Mouse (Mus musculus) thymus, postnatal 36 days (tissue): Measurements from ENCODE around the gene Cyth2.
A peak's percentile ranks its signal among the peaks of the same experiment; 100 is the strongest.

ENCODE experiments used
- DNase-seq, 2 experiments: peaks; one replicate each; pipeline ENCODE4 v3.0.0; 2022; ENCODE audit warnings: mixed read lengths in 2 of 2

Cyth2 gene

GRCm38 (mm10) chr7:45784524-45785372 is 29.6 kb downstream of the Cyth2 start, which contains the start of gene Sult2b1:
Sult2b1 (minus strand) TSS chr7:45784669.
- no peak for DNase-seq

DNA sequence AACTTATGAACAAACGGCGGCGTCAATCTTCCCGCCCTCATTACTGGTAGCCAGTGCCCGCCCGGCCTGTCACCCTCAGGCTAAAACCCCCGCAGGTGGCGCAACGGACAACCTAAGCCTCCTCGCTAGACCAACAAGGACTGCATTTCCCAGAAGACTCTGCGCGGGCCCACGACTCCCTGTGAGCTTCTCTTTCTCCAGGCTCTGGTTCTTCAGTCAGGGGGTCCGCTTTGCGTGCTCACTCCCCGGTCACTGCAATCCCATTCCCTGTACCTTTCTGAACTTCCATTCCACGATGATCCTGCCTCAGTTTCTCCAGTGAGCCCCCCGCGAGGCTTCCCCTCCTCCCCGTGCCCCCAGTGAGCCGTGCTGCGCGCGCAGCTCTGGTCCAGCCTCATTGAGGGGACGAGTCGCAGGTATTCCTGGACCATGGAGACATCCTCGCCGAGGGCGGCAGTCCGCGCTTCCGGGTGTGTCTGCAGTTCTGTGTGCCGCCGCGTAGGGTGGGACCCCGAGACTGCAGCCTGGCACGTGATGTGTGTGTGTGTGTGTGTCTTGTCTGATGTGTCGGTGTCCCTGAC is 30.8 kb downstream of the Cyth2 start, which contains the start of gene Lmtk3:
Gene Lmtk3 (plus strand): TSS at position 228 of the 581 bp plus-strand sequence.
- DNase-seq = peak; percentile 52 to 55

DNA sequence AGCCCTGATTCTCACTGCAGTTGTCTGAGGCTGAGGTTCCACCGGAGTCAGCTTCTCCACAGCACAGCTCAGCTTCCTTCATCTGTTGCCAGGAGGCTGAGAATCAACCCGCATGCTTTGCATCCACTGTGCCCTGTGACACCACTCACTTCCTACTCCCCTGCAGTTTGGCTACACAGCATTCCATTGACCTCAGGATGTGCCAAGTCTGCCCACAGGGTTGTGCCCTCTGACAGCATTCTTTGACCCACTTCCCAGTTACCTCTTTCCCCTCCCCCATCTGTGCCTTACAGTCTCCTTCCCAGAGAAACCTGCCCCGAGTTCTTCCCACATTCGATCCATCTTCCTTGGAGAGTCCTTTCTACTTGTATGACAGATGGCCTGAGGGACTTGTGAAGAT is 32.1 kb downstream of the Cyth2 start:
- DNase-seq = no peak

- peak; percentile 59 to 67 for DNase-seq
Measured at GRCm38 (mm10) chr7:45779081-45779641, 35.2 kb downstream of the Cyth2 start.

GRCm38 (mm10) chr7:45775237-45775636 is 39.1 kb downstream of the Cyth2 start:
- no peak for DNase-seq

GRCm38 (mm10) chr7:45771101-45771500 is 43.3 kb downstream of the Cyth2 start:
- DNase-seq = no peak

DNA sequence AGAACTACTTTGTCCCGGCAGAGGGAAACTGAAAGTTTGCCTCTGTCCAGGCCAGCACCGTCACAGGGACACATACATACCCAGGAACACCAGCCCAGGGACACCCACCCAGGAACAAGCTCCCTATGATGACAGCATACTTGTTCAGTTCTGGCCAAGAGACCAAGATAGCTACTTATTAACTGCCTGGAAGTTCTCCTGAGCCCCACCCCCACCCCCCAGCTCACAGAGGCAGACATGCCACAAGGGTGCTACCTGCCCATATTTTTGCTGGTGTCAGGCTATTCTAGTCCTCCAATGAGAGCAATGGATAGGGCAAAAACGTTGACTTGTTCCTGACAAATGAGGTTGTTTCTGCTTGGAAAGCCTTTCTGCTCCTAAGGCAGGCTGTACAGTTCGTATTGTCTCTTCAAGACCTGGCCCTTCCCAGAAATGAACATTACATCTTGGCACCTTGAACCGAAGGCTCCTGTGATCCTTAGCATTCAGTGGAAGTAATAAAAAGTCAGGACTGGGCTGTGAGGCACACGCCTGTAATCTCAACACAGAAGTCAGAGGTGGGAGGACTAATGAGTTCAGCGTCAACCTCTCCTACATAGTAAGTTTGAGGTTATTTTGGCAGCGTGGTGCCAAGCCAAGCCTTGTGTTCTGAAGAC is 43.8 kb downstream of the Cyth2 start:
- DNase-seq = no peak

DNA sequence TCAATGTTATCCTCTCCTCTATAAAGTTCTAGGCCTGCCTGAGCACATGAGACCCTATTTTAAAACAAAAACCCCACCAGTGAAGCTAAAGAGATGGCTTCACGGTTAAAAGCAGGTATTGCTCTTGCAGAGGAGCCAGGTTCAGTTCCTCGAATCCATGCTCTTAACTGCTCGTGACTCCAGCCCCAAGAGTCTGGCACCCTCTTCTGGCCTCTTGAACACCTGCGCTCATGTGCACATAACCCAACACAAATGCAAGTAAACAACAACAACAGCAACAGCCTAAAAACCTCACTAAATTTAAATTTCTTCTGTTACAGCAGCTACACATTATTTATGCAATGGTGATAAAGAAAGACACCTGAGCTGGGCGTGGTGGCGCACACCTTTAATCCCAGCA is 46.9 kb downstream of the Cyth2 start:
- no peak for DNase-seq

DNA sequence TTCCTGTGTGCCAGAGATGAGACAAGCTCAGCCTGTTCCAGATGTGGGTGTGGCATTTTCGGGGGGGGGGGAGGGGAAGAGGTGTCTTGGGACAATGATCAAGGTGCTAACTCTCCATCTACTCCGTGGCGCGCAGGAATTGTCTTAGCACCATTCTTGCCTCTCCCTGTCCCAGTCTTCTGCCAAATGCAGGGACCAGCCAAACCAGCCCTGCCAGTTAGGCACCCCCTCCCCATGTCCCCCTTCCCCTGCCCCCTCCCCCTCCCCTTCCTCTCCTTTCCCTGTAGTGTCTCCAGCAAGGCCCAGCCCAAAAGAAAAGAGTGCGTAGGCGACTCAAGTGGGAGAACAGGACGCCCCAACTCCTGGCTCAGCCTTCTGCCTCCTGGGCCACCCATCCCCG is 47.6 kb downstream of the Cyth2 start:
- no peak for DNase-seq

- no peak for DNase-seq
Measured at GRCm38 (mm10) chr7:45765995-45766394, 48.4 kb downstream of the Cyth2 start.

GRCm38 (mm10) chr7:45760151-45760550 is 54.2 kb downstream of the Cyth2 start:
- peak in 1 of 2 experiments; percentile 24 for DNase-seq

DNA sequence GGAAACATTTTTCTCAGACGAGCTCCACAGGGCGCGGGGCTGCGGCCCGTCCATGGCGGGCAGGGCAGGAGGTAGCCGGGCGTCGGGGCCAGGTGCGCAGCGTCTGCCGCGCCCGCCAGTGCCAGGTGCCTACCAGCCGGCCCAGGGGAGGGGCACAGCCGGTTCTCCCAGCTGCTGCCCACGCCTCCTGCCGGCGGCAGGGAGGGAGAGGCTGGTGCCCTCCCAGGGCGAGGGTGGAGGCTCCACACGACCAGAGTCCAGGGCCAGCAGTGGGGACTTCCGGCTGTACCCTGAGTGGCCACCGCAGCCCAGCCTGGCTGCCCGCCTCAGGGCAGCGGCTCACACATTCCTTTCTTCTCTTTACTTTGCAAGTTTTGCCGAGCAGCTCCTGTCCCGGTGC is 55.0 kb downstream of the Cyth2 start:
- peak; percentile 51 to 71 for DNase-seq
